9 mouse cellular contexts compared by ENCODE assay signal in the genomic region with DNA sequence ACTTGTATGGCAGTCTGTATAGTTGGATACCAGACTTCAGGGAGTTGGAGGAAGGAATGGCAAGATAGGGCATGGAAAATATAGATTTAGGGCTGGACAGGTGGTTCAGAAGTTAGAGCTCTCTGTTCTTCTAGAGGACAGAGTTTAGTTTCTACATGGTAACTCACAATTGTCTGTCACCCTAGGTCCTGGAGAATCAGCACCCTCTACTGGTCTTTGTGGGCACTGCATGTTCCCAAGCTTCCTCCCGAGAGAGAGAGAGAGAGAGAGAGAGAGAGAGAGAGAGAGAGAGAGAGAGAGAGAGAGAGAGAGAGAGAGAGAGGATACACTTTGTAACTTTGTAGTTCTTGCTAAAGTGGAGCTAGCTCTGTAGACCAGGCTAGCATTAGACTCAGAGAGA. TPM values are rescaled to one million over a fixed set of nuclear protein-coding genes. Genes with fewer than 3 reads are reported as not detected.
DNase-seq lines count a peak whose midpoint lies in the region; TF ChIP-seq lines count a peak whose summit lies in the region.
"Had no signal": no experiment of that assay in that cellular context is flagged by ENCODE, and none has a peak within 500 bp of the region (broad histone marks: within the 10 kb centered on the region; RNA-seq: fewer than 3 reads in every experiment).

No protein-coding gene starts in this region.

- intact Hi-C loops in gastrocnemius, postnatal 14 days (cut with DNase I; ENCODE audit: low total_unique reads), result no loop called here

- no peak overlapping the region for H3K4me3 ChIP-seq in E14TG2a.4 (replicated peaks; ENCODE audit: low read length)
- H3K4me3 ChIP-seq: limb, embryonic 15.5 days had no signal

- DNase-seq in gastrocnemius, adult 18-20 months (ENCODE audit: low spot score), result peak; percentile 15
- no peak for DNase-seq in gastrocnemius, postnatal 25 days
- peak; percentile 6 for DNase-seq in c-Kit-positive CD71-positive TER-119-positive erythroid progenitor cells, embryonic 14.5 days (ENCODE audit: low spot score)
- DNase-seq in gastrocnemius, postnatal 14 days, result peak; percentile 54
- peak; percentile 55 to 57 for DNase-seq in layer of hippocampus, postnatal 36 days
- peak; percentile 79 for DNase-seq in mesoderm, embryonic 11.5 days (ENCODE audit: low read depth, low spot score)
- DNase-seq in urinary bladder, postnatal 36 days (ENCODE audit: low spot score in 2 of 2), result peak; percentile 43 to 56

- H3K4me1 ChIP-seq in E14TG2a.4 (replicated peaks; ENCODE audit: low read depth, low read length), result peaks cover 16% of the 10 kb centered on the region

- H3K9me3 ChIP-seq in E14TG2a.4 (ENCODE audit: low read length), result peaks cover 9% of the 10 kb centered on the region
- H3K9me3 ChIP-seq: limb, embryonic 15.5 days had no signal

- H3K36me3 ChIP-seq in E14TG2a.4 (ENCODE audit: insufficient read depth, low read length), result no peaks in the 10 kb centered on the region
- H3K36me3 ChIP-seq: limb, embryonic 15.5 days had no signal

- no peaks in the 10 kb centered on the region for H3K27me3 ChIP-seq in E14TG2a.4 (ENCODE audit: insufficient read depth, low read length)
- H3K27me3 ChIP-seq: limb, embryonic 15.5 days had no signal

- peak; percentile 60 for TF ChIP-seq CTCF in E14TG2a.4 (conservative IDR thresholded peaks at IDR 0.05; ENCODE audit: low read length)

RNA-seq across cellular contexts. Expression of a gene that starts 5.1 kb away (rescaled TPM):
- total RNA-seq in gastrocnemius, adult 18-20 months (2021), result not detected
- total RNA-seq in gastrocnemius, postnatal 25 days (2021), result not detected
- total RNA-seq in gastrocnemius, postnatal 14 days (2021), result not detected
- not detected for total RNA-seq in layer of hippocampus, postnatal 36 days (2021)
